Mouse (Mus musculus) CH12.LX (cell line): ENCODE results near the gene Eml1.

Experiments
- BHLHE40 ChIP-seq: IDR thresholded peaks from 2 replicates; pipeline ENCODE4 v1.6.1; 2011; ENCODE audit warnings: mild to moderate bottlenecking, low read depth, low read length, improper control_type of control experiment
- CTCF ChIP-seq, 2 experiments: IDR thresholded peaks in 1 of 2; conservative IDR thresholded peaks in 1 of 2; 2 replicates each; pipeline ENCODE4 v1.5.1; 2011 to 2012; ENCODE audit warnings: low read depth in 2 of 2, low read length in 2 of 2, improper control_type of control experiment in 1 of 2, inconsistent platforms in 1 of 2, mild to moderate bottlenecking in 1 of 2, moderate library complexity in 1 of 2
- PAX5 ChIP-seq: IDR thresholded peaks from 2 replicates; pipeline ENCODE4 v1.6.1; 2012; ENCODE audit warnings: low read length, inconsistent platforms, mixed read lengths
- POLR2A ChIP-seq: IDR thresholded peaks from 2 replicates; pipeline ENCODE4 v1.6.1; 2011; ENCODE audit warnings: low read depth, mild to moderate bottlenecking, improper control_type of control experiment, low read length
- SIN3A ChIP-seq: IDR thresholded peaks from 2 replicates; pipeline ENCODE4 v1.6.1; 2012; ENCODE audit warnings: low read length, improper control_type of control experiment, inconsistent platforms
- SMC3 ChIP-seq: IDR thresholded peaks from 2 replicates; pipeline ENCODE4 v1.6.1; 2011; ENCODE audit warnings: low read depth, low read length, improper control_type of control experiment
- USF2 ChIP-seq: conservative IDR thresholded peaks from 2 replicates; pipeline ENCODE4 v1.6.1; 2011; ENCODE audit warnings: low read depth, low read length, improper control_type of control experiment

DNA sequence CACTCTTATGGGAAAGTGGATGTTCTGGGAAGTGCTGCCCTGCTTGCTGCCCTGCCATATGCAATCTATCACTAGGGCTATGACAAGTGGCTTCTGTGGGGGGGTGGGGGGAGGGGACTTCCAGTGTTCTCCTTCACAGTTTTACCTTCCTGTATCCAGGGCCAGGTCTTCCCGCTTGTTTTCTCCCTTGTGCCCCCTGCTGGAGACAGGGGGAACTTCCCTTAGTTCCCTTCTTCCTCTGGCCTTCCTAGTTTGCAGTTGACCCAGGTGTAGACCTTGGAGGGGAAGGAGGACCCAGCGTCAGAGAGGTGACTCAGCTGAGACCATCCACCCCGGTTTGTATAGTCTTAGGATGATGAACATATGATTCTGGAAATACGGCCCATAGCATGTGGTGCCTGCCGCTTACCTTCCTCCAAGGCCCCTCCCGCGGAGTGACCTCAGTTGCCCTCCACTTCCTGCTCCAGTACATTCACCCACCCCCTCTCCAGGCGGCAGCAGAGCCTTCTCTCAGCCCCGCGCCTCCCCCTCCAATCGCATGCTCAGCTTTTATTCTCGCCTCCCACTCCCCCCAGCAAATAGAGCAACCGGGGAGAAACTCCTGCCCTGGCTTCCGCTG, 32.1 kb upstream of the Eml1 start:
- TF ChIP-seq USF2, result no peak
- TF ChIP-seq SIN3A, result no peak
- peak; percentile 34 to 69 for TF ChIP-seq CTCF (conservative IDR thresholded peaks at IDR 0.05 in 1 of 2, IDR thresholded peaks at IDR 0.05 in 1 of 2; ENCODE audit: low read depth in 2 of 2, low read length in 2 of 2)
- TF ChIP-seq POLR2A, result no peak
- TF ChIP-seq SMC3, result no peak
- no peak for TF ChIP-seq PAX5
- no peak for TF ChIP-seq BHLHE40
